Mouse (Mus musculus) mouse embryonic stem cell (cell line): ENCODE results near the gene Isg20l2.

Source experiments
- in situ Hi-C, 2 experiments: fragments of 300-500 bp; cut with MboI; formaldehyde crosslinking; loops; 1 replicate in 1 of 2; 3 replicates in 1 of 2; pipeline ENCODE4 v1.14.3; 2019 to 2020; ENCODE audit warnings: low sequenced_read_pairs in 2 of 2, low pct_unique_long_range_greater_than_20kb in 1 of 2, mixed read lengths in 1 of 2; ENCODE audit not compliant: unreplicated experiment in 1 of 2

The Isg20l2 gene

DNA sequence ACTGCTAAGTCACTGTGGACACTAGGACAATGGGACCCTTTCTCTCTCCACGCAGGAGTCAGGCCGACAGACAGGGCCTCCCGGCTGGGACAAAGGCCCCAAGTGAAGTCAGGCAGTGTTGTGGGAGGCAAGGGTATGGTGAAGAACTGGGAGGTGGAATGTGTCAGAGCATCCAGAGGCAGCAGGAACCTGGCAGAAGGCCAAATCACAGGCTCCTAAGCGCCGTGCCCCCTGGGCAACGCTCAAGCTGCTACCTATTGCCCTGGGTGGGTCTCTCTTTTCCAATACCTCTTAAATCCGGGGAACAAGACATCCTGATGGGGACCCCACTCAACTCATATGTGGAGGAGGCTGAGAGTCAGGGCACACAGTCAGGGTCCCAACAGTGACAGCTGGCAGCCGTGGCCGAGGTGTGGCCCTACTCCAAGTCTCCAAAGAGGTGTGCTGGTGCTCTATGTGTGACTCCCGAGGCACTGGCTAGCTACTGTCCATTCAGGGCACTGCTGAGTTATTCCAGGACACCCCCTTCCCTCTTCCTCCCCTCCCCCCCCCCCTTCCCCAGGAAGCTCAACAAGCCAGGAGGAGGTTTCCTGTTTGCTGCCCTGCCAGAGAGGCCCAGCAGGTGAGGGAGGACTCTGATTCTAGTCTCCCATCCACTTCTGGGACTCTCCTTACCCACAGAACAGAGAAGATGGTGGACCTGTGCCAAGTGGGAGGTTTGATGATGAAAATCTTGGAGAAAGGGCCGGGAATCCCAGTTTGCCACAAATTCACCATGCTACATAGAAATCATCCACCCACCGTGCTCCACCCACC lies 55.6 kb downstream of the Isg20l2 start:
- in situ Hi-C loops: no loop called here

GRCm38 (mm10) chr3:87986868-87987267 lies 56.8 kb downstream of the Isg20l2 start:
- in situ Hi-C loops: no loop called here

DNA sequence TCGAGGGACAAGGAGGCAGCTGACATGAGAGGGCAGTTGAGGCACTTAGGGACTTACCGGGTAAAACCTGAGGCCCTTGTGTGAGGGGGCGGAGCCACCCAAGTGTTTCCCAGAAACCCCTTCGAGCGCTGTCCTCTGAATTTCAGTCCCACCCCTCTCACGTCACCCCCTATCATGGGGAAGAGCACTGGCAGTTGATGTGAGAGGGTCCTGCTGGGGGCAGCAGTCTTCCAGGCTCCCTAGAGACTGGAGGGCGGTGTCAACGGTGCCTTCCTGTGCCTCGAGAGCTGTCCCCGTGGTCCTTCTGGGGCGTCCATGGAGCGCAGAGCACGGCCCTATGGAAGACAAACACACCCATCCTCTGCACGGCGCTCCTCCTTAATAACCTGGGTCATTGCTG lies 57.5 kb downstream of the Isg20l2 start:
- in situ Hi-C loops: no loop called here

DNA sequence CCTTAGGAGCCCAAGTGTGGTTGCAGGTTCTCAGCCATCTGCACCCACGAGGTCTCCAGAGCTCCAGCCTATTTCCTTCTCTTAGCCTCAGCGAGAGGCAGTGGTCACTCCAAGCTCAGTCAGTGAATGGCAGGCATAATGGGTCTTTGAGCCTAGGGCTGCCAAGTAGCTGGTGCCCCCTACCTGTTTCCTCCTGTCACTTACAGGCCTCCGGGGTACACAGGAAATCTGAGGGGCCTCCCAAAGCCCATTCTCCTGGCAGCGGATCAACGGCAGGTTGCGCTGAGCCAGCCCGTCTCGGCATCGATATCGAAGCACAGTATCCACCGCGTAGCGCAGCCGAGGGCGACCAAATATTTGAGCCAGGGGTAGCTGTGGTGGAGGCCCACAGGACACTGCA lies 58.0 kb downstream of the Isg20l2 start:
- in situ Hi-C loops: no loop called here

DNA sequence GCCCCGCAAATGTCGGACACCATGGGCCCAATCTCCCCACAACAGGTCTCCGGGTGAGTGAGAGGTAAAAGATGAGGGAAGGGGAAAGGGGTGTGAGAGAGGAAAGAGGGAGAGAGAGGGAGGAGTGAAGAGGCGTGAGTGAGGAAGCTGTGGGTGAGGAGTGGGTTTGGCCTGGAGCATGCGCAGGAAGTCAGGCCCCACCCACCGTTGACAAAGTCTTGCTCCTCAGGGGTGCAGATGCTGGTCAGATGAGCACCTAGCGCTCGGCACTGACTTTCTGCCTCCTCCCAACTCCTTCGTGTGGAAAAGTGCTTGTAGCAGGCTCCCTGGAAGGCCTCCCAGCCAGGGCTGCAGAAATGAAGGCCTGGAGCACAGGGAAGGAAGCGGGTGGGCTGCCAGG lies 59.8 kb downstream of the Isg20l2 start:
- in situ Hi-C loops: no loop called here
